Mouse (Mus musculus): ENCODE measurements around the gene Olfml2b.

- TF ChIP-seq EP300 (IDR thresholded peaks at IDR 0.05; ENCODE audit: low read depth in 1 of 2, low read length in 2 of 2), result no peak
- TF ChIP-seq NELFE (IDR thresholded peaks at IDR 0.05; ENCODE audit: low read depth, low read length), result no peak
- TF ChIP-seq MAZ (IDR thresholded peaks at IDR 0.05; ENCODE audit: low read depth, low read length), result no peak
- no peak for TF ChIP-seq HCFC1 (IDR thresholded peaks at IDR 0.05; ENCODE audit: low read depth, low read length)
- TF ChIP-seq GABPA (IDR thresholded peaks at IDR 0.05; ENCODE audit: low read depth, low read length), result no peak
- no peak for TF ChIP-seq POLR2A (IDR thresholded peaks at IDR 0.05; ENCODE audit: control insufficient read depth in 1 of 2, insufficient read depth in 1 of 2, low read depth in 1 of 2, low read length in 2 of 2, poor library complexity in 1 of 2)
- no peak for TF ChIP-seq ELF1 (IDR thresholded peaks at IDR 0.05; ENCODE audit: low read depth, low read length)
- TF ChIP-seq CTCF (IDR thresholded peaks at IDR 0.05 in 2 of 3, conservative IDR thresholded peaks at IDR 0.05 in 1 of 3; ENCODE audit: control insufficient read depth in 1 of 3, insufficient read depth in 1 of 3, low read depth in 2 of 3, low read length in 3 of 3, poor library complexity in 1 of 3, severe bottlenecking in 1 of 3), result no peak
- no peak for TF ChIP-seq CHD1 (IDR thresholded peaks at IDR 0.05; ENCODE audit: low read depth, low read length)
- TF ChIP-seq RAD21 (IDR thresholded peaks at IDR 0.05; ENCODE audit: low read depth, low read length), result no peak
- TF ChIP-seq TCF12 (IDR thresholded peaks at IDR 0.05; ENCODE audit: low read depth, low read length), result no peak
Observed at GRCm38 (mm10) chr1:170659260-170659659, 14.9 kb downstream of the Olfml2b start.
